Mouse (Mus musculus): ENCODE measurements at regions not wholly inside any gene's neighbourhood (a gene's known extent, or its start where the extent isn't known, plus 50 kb on each side); places are given as distances from the start of the nearest gene placed in this dataset.

- TF ChIP-seq GATA1 (IDR thresholded peaks at IDR 0.05; ENCODE audit: borderline replicate concordance, low read length) (no peak), FLI1 (IDR thresholded peaks at IDR 0.05; ENCODE audit: low read length) (no peak)
- Histone ChIP-seq H3K36me3 (replicated peaks; ENCODE audit: low read length) (no peaks in the 10 kb centered on the region), H3K9me3 (peaks cover 5% of the 10 kb centered on the region), H3K4me1 (no peaks in the 10 kb centered on the region), H3K27me3 (replicated peaks) (peaks cover 29% of the 10 kb centered on the region), H3K4me3 (replicated peaks) (no peak overlapping the region)
These were observed 85.9 kb upstream of the Dlg1 start for GRCm38 (mm10) chr16:31577347-31577746.

- Histone ChIP-seq H3K27me3 (replicated peaks) (peaks cover 30% of the 10 kb centered on the region), H3K4me1 (no peaks in the 10 kb centered on the region), H3K4me3 (replicated peaks) (no peak overlapping the region), H3K9me3 (peaks cover 3% of the 10 kb centered on the region; the same call in 1 of the 2 replicates), H3K36me3 (replicated peaks; ENCODE audit: low read length) (no peaks in the 10 kb centered on the region)
- no peak for TF ChIP-seq GATA1 (IDR thresholded peaks at IDR 0.05; ENCODE audit: borderline replicate concordance, low read length)
- TF ChIP-seq FLI1 (IDR thresholded peaks at IDR 0.05; ENCODE audit: low read length) = no peak
These were observed 83.9 kb upstream of the Dlg1 start for GRCm38 (mm10) chr16:31579318-31579717.

- no peaks in the 10 kb centered on the region for H3K4me1 ChIP-seq
- peaks cover 24% of the 10 kb centered on the region for H3K27me3 ChIP-seq (replicated peaks)
- no peak for TF ChIP-seq GATA1 (IDR thresholded peaks at IDR 0.05; ENCODE audit: borderline replicate concordance, low read length)
- no peak for TF ChIP-seq FLI1 (IDR thresholded peaks at IDR 0.05; ENCODE audit: low read length)
- H3K9me3 ChIP-seq = peaks cover 3% of the 10 kb centered on the region; the same call in 1 of the 2 replicates
- no peaks in the 10 kb centered on the region for H3K36me3 ChIP-seq (replicated peaks; ENCODE audit: low read length)
- no peak overlapping the region for H3K4me3 ChIP-seq (replicated peaks)
These were observed 82.5 kb upstream of the Dlg1 start for GRCm38 (mm10) chr16:31580779-31581178.

- Histone ChIP-seq H3K9me3 (peaks cover 3% of the 10 kb centered on the region; the same call in 1 of the 2 replicates), H3K36me3 (replicated peaks; ENCODE audit: low read length) (no peaks in the 10 kb centered on the region)
- TF ChIP-seq FLI1 (IDR thresholded peaks at IDR 0.05; ENCODE audit: low read length) (no peak), GATA1 (IDR thresholded peaks at IDR 0.05; ENCODE audit: borderline replicate concordance, low read length) (no peak)
These were observed 80.4 kb upstream of the Dlg1 start for GRCm38 (mm10) chr16:31582885-31583284.

GRCm38 (mm10) chr16:31583627-31584026, 79.6 kb upstream of the Dlg1 start:
- H3K36me3 ChIP-seq (replicated peaks; ENCODE audit: low read length) = no peaks in the 10 kb centered on the region
- H3K27me3 ChIP-seq (replicated peaks) = peaks cover 21% of the 10 kb centered on the region
- H3K4me3 ChIP-seq (replicated peaks) = no peak overlapping the region
- TF ChIP-seq FLI1 (IDR thresholded peaks at IDR 0.05; ENCODE audit: low read length) (no peak), GATA1 (IDR thresholded peaks at IDR 0.05; ENCODE audit: borderline replicate concordance, low read length) (no peak)
- H3K9me3 ChIP-seq = peaks cover 3% of the 10 kb centered on the region; the same call in 1 of the 2 replicates
- H3K4me1 ChIP-seq = no peaks in the 10 kb centered on the region

More at GRCm38 (mm10) chr16:31582885-31583284, 80.4 kb upstream of the Dlg1 start:
- H3K4me3 ChIP-seq (replicated peaks) = no peak overlapping the region
- H3K27me3 ChIP-seq (replicated peaks) = peaks cover 21% of the 10 kb centered on the region
- no peaks in the 10 kb centered on the region for H3K4me1 ChIP-seq

GRCm38 (mm10) chr16:31584216-31584823, 78.9 kb upstream of the Dlg1 start:
- Histone ChIP-seq H3K9me3 (peaks cover 3% of the 10 kb centered on the region; the same call in 1 of the 2 replicates), H3K4me1 (no peaks in the 10 kb centered on the region), H3K27me3 (replicated peaks) (peaks cover 22% of the 10 kb centered on the region), H3K4me3 (replicated peaks) (no peak overlapping the region), H3K36me3 (replicated peaks; ENCODE audit: low read length) (no peaks in the 10 kb centered on the region)
- TF ChIP-seq GATA1 (IDR thresholded peaks at IDR 0.05; ENCODE audit: borderline replicate concordance, low read length) (no peak), FLI1 (IDR thresholded peaks at IDR 0.05; ENCODE audit: low read length) (no peak)

- no peaks in the 10 kb centered on the region for H3K4me1 ChIP-seq
- no peak for TF ChIP-seq FLI1 (IDR thresholded peaks at IDR 0.05; ENCODE audit: low read length)
- TF ChIP-seq GATA1 (IDR thresholded peaks at IDR 0.05; ENCODE audit: borderline replicate concordance, low read length) = no peak
- no peak overlapping the region for H3K4me3 ChIP-seq (replicated peaks)
- H3K36me3 ChIP-seq (replicated peaks; ENCODE audit: low read length) = no peaks in the 10 kb centered on the region
- peaks cover 28% of the 10 kb centered on the region for H3K27me3 ChIP-seq (replicated peaks)
- peaks cover 3% of the 10 kb centered on the region; the same call in 1 of the 2 replicates for H3K9me3 ChIP-seq
These were observed 76.2 kb upstream of the Dlg1 start for GRCm38 (mm10) chr16:31587036-31587435.

GRCm38 (mm10) chr16:31589576-31589975, 73.7 kb upstream of the Dlg1 start:
- H3K4me3 ChIP-seq (replicated peaks) = no peak overlapping the region
- H3K9me3 ChIP-seq = no peaks in the 10 kb centered on the region
- H3K36me3 ChIP-seq (replicated peaks; ENCODE audit: low read length) = no peaks in the 10 kb centered on the region
- TF ChIP-seq FLI1 (IDR thresholded peaks at IDR 0.05; ENCODE audit: low read length) = no peak
- TF ChIP-seq GATA1 (IDR thresholded peaks at IDR 0.05; ENCODE audit: borderline replicate concordance, low read length) = no peak
- peaks cover 9% of the 10 kb centered on the region for H3K4me1 ChIP-seq
- H3K27me3 ChIP-seq (replicated peaks) = peaks cover 38% of the 10 kb centered on the region

- H3K4me1 ChIP-seq = peaks cover 9% of the 10 kb centered on the region
- H3K4me3 ChIP-seq (replicated peaks) = no peak overlapping the region
These were observed 71.7 kb upstream of the Dlg1 start for GRCm38 (mm10) chr16:31591565-31591964.

GRCm38 (mm10) chr16:31592014-31592871, 71.0 kb upstream of the Dlg1 start:
- H3K27me3 ChIP-seq (replicated peaks) = peaks cover 40% of the 10 kb centered on the region
- H3K9me3 ChIP-seq = no peaks in the 10 kb centered on the region
- TF ChIP-seq FLI1 (IDR thresholded peaks at IDR 0.05; ENCODE audit: low read length) = no peak
- TF ChIP-seq GATA1 (IDR thresholded peaks at IDR 0.05; ENCODE audit: borderline replicate concordance, low read length) = no peak
- H3K36me3 ChIP-seq (replicated peaks; ENCODE audit: low read length) = no peaks in the 10 kb centered on the region
- H3K4me1 ChIP-seq = peaks cover 9% of the 10 kb centered on the region
- no peak overlapping the region for H3K4me3 ChIP-seq (replicated peaks)

More at GRCm38 (mm10) chr16:31591565-31591964, 71.7 kb upstream of the Dlg1 start:
- Histone ChIP-seq H3K27me3 (replicated peaks) (peaks cover 38% of the 10 kb centered on the region), H3K36me3 (replicated peaks; ENCODE audit: low read length) (no peaks in the 10 kb centered on the region), H3K9me3 (no peaks in the 10 kb centered on the region)
- no peak for TF ChIP-seq GATA1 (IDR thresholded peaks at IDR 0.05; ENCODE audit: borderline replicate concordance, low read length)
- TF ChIP-seq FLI1 (IDR thresholded peaks at IDR 0.05; ENCODE audit: low read length) = no peak
